Mouse (Mus musculus): ENCODE measurements around the gene Map3k3. TPM values are rescaled to one million over a fixed set of nuclear protein-coding genes. Genes with fewer than 3 reads are reported as not detected.

The Map3k3 gene
- polyA plus RNA-seq (2012; rRNA removed) (5.2 and 5.5 TPM in 2 replicates), polyA plus RNA-seq (2014; fragmentation: Nextera tagmentation; extraction: Ambion mirVana) (3.8 and 5.4 TPM in 2 replicates)

GRCm38 (mm10) chr11:106083708-106084701 lies at the start of gene Map3k3:
Gene Map3k3 (plus strand): TSS chr11:106084613.
- H3K4me3 ChIP-seq (ENCODE audit: insufficient read depth in 1 of 2, low read depth in 2 of 2, low read length in 2 of 2), result peak within 1 kb of the TSS; percentile 59 to 66
- peak; percentile 97 for ATAC-seq (ENCODE audit: insufficient read depth)
- no peaks in the 10 kb centered on the region for H3K36me3 ChIP-seq (replicated peaks; ENCODE audit: control insufficient read depth, insufficient read depth, low read depth)
- no peaks in the 10 kb centered on the region; a peak in 1 of 4 replicates for H3K4me1 ChIP-seq (replicated peaks; ENCODE audit: control insufficient read depth in 2 of 2, insufficient read depth in 2 of 2, low read length in 1 of 2)
- H3K27ac ChIP-seq, result no peak within 1 kb of the TSS; the same call in 1 of the 2 replicates
- H3K9ac ChIP-seq (replicated peaks), result peak within 1 kb of the TSS; percentile 63
- peak within 1 kb of the TSS; percentile 74 for H3K4me2 ChIP-seq (ENCODE audit: low read depth)
- peak; percentile 95 to 98 (median 97) for DNase-seq (ENCODE audit: low read depth in 3 of 3, low spot score in 3 of 3)
- TF ChIP-seq EP300 (IDR thresholded peaks at IDR 0.05; ENCODE audit: low read depth), result no peak
- peak; percentile 80 for TF ChIP-seq CTCF (IDR thresholded peaks at IDR 0.05; ENCODE audit: low read depth)
- H3K9me3 ChIP-seq (ENCODE audit: control insufficient read depth, low read length), result no peaks in the 10 kb centered on the region
- WGBS (ENCODE audit: insufficient replicate concordance), result under 1% methylated on average over 69 of the region's 69 CpGs
- peaks cover 10% of the 10 kb centered on the region for H3K27me3 ChIP-seq (ENCODE audit: control insufficient read depth, insufficient read depth, low read length)

DNA sequence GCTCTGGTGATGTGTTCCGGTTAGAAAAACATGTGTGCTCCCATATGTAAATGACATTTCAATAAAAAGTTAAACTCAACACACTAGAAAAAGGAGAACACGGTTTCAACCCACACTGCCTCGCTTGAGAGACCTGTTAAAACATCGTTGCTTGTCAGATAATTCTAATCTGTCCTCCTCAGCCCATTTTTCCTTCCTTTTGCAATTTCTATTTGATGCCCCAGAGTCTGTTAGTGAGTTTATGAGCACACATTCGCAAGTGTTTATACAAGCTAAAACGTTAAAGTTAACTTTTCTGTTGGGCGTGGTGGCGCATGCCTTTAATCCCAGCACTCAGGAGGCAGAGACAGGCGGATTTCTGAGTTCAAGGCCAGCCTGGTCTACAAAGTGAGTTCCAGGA lies 49.4 kb upstream of the Map3k3 start:
- no peaks in the 10 kb centered on the region for H3K9me3 ChIP-seq (ENCODE audit: control insufficient read depth, low read length)
- peak overlapping the region; percentile 89; the same call in 1 of the 2 replicates for H3K27ac ChIP-seq
- no peaks in the 10 kb centered on the region for H3K36me3 ChIP-seq (replicated peaks; ENCODE audit: control insufficient read depth, insufficient read depth, low read depth)
- DNase-seq (ENCODE audit: low read depth in 3 of 3, low spot score in 3 of 3), result no peak
- H3K27me3 ChIP-seq (ENCODE audit: control insufficient read depth, insufficient read depth, low read length), result no peaks in the 10 kb centered on the region
- no peak for ATAC-seq (ENCODE audit: insufficient read depth)
- WGBS (ENCODE audit: insufficient replicate concordance), result 48% methylated on average over 9 of the region's 9 CpGs
- TF ChIP-seq CTCF (IDR thresholded peaks at IDR 0.05; ENCODE audit: low read depth), result no peak
- no peak for TF ChIP-seq EP300 (IDR thresholded peaks at IDR 0.05; ENCODE audit: low read depth)
- no peak overlapping the region for H3K4me3 ChIP-seq (ENCODE audit: insufficient read depth in 1 of 2, low read depth in 2 of 2, low read length in 2 of 2)
- no peak overlapping the region for H3K9ac ChIP-seq (replicated peaks)
- no peak overlapping the region for H3K4me2 ChIP-seq (ENCODE audit: low read depth)
- peaks cover 16 to 17% of the 10 kb centered on the region in 2 experiments for H3K4me1 ChIP-seq (replicated peaks; ENCODE audit: control insufficient read depth in 2 of 2, insufficient read depth in 2 of 2, low read length in 1 of 2)

DNA sequence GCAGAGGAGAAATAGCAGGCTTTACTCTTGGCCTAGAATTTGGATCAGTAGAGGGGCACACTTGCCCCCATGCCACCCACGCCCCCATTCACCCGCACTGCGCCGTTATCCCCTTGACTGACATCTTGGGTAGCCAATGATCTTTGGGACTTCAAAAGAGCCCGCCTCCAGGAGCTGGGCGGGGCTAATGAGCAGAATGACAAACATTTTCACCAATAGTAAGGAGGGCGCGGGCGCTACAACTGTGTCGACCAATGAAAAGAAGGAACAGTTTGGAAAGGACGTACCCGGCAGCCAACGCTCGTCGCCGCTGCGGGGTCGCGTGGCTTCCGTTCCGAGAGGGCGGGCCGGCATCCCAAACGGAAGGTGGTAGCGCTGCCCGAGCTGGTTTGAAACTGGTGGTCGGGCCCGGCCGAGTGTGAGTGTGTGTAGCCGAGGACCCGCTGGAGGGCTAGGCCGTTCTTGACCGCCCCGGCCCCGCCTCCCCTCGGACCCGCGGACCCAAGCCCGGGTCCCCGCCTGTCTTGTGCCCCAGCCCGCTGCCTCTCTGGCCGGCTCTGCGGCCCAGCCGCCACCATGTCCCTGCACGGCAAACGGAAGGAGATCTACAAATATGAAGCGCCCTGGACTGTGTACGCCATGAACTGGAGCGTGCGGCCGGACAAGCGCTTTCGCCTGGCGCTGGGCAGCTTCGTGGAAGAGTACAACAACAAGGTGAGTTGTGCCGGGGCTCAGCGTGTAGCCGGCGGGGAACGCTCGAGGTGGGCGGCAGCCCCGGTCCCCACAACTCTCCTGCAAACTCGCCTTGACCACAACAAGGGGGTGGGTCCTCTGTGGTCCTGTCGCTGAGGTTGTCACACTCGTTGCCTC lies 47.6 kb upstream of the Map3k3 start, which contains the start of gene Dcaf7:
Dcaf7 (plus strand) TSS at position 325 of the 870 bp plus-strand sequence.
- Histone ChIP-seq H3K4me2 (ENCODE audit: low read depth) (peak within 1 kb of the TSS; percentile 89), H3K36me3 (replicated peaks; ENCODE audit: control insufficient read depth, insufficient read depth, low read depth) (no peaks in the 10 kb centered on the region), H3K4me3 (ENCODE audit: insufficient read depth in 1 of 2, low read depth in 2 of 2, low read length in 2 of 2) (peak within 1 kb of the TSS; percentile 69 to 90), H3K4me1 (replicated peaks; ENCODE audit: control insufficient read depth in 2 of 2, insufficient read depth in 2 of 2, low read length in 1 of 2) (peaks cover 16 to 17% of the 10 kb centered on the region in 2 experiments), H3K27me3 (ENCODE audit: control insufficient read depth, insufficient read depth, low read length) (no peaks in the 10 kb centered on the region), H3K9ac (replicated peaks) (peak within 1 kb of the TSS; percentile 70), H3K9me3 (ENCODE audit: control insufficient read depth, low read length) (no peaks in the 10 kb centered on the region), H3K27ac (peak within 1 kb of the TSS; percentile 16)
- under 1% methylated on average over 66 of the region's 66 CpGs for WGBS (ENCODE audit: insufficient replicate concordance)
- DNase-seq (ENCODE audit: low read depth in 3 of 3, low spot score in 3 of 3), result peak; percentile 96 to 97 (median 97)
- ATAC-seq (ENCODE audit: insufficient read depth), result peak; percentile 98
- TF ChIP-seq EP300 (IDR thresholded peaks at IDR 0.05; ENCODE audit: low read depth) (no peak), CTCF (IDR thresholded peaks at IDR 0.05; ENCODE audit: low read depth) (no peak)

GRCm38 (mm10) chr11:106037418-106037751 lies 47.0 kb upstream of the Map3k3 start:
- 1% methylated on average over 13 of the region's 13 CpGs for WGBS (ENCODE audit: insufficient replicate concordance)

More at GRCm38 (mm10) chr11:106037418-106037751, 47.0 kb upstream of the Map3k3 start:
- Histone ChIP-seq H3K36me3 (replicated peaks; ENCODE audit: control insufficient read depth, insufficient read depth, low read depth) (no peaks in the 10 kb centered on the region), H3K27ac (peak overlapping the region; percentile 16; the same call in 1 of the 2 replicates), H3K4me3 (ENCODE audit: insufficient read depth in 1 of 2, low read depth in 2 of 2, low read length in 2 of 2) (peak overlapping the region; percentile 69 to 78), H3K27me3 (ENCODE audit: control insufficient read depth, insufficient read depth, low read length) (no peaks in the 10 kb centered on the region), H3K9ac (replicated peaks) (peak overlapping the region; percentile 70), H3K4me2 (ENCODE audit: low read depth) (peak overlapping the region; percentile 89), H3K4me1 (replicated peaks; ENCODE audit: control insufficient read depth in 2 of 2, insufficient read depth in 2 of 2, low read length in 1 of 2) (peaks cover 16 to 17% of the 10 kb centered on the region in 2 experiments), H3K9me3 (ENCODE audit: control insufficient read depth, low read length) (no peaks in the 10 kb centered on the region)
- no peak for ATAC-seq (ENCODE audit: insufficient read depth)
- TF ChIP-seq EP300 (IDR thresholded peaks at IDR 0.05; ENCODE audit: low read depth), result no peak
- peak; percentile 30; the same call in 1 of the 2 replicates for TF ChIP-seq CTCF (IDR thresholded peaks at IDR 0.05; ENCODE audit: low read depth)
- peak in 1 of 3 experiments; percentile 43 for DNase-seq (ENCODE audit: low read depth in 3 of 3, low spot score in 3 of 3)
